Mouse (Mus musculus) mature B cell (primary cell): Measurements from ENCODE around the gene Tcirg1.

Source experiments
- in situ Hi-C: fragments of 300-500 bp; cut with MboI; formaldehyde crosslinking; loops from 2 replicates; pipeline ENCODE4 v1.14.3; 2019

Tcirg1 gene

DNA sequence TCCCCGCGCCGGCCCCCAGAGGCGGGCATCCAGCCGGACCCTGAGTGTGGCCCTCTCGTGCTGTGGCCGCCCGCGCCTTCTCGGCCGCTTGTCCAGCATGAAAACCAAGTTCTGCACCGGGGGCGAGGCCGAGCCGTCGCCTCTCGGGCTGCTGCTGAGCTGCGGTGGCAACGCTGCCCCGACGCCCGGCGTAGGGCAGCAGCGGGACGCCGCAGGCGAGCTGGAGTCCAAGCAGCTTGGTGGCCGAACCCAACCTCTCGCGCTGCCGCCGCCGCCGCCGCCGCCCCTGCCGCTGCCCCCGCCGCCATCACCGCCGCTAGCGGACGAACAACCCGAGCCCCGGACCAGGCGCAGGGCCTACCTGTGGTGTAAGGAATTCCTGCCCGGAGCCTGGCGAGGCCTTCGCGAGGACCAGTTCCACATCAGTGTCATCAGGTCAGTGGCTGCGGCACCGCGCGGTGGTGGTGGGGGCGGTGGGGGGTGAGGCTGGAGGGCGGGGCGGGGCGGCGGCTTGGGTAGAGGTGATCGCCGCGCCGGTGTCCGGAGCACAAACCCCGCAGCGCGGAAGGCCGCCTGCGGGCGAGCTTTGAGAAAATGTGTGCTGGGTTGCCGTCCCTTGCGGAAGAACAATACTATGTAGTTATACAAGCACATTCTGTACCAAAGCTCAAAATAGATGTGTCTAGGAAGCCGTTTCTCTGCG, 54.8 kb downstream of the Tcirg1 start:
- in situ Hi-C loops = no loop called here

DNA sequence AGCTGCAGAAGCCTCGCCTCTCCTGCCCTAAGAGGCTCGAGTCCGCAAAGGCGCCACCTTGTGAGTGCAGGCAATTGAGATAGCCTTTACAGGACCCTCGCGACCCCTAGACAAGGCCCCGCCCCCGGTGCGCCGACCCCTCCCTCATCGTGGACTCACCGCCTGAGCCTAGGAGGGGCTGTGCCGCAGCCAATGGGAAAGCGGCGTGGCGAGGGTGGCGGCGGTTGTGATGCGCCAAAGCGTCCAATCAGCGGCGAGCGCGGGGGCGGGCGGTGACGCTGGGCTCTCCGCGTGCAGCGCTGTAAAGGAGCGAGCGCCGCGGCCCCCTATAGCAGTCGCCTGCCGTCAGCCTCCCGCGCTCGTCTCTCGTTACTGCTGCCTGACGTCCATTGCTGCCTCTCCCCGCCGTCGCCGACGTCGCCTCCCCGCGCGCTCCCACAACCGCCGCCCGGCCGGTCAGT, 55.4 kb downstream of the Tcirg1 start, which contains the start of gene Chka:
Gene Chka (plus strand): TSS at position 272 of the 461 bp plus-strand sequence.
- in situ Hi-C loops = no loop called here

DNA sequence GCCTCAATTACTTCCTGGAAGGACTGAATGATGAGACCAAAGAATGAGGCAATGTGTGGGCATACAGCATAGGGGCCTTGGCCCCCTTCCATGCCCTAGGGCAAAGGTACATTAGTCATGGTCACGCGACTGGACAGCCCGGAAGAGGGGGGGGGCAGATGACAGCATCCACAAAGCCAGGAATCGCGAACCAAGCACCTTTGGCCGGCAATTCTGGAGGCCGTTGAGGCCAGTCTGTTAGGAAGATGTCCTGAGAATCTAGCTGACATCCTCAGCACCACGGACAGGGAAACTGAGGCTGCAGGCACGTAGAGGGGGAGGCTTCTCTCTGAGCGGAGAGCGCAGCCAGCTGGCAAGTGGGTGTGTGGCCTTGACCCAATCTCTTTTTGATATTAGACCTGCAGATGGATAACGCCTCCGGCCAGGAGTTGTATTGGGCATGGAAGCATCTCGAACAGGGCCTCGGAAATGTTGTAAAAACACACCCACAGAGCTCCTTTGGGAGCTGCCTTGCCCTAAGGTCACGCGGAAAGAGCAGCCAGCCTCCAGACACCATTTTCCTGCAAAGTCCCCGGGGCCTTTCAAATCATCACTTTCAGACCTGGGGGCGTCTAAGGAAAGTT, 56.0 kb downstream of the Tcirg1 start:
- in situ Hi-C loops = no loop called here

DNA sequence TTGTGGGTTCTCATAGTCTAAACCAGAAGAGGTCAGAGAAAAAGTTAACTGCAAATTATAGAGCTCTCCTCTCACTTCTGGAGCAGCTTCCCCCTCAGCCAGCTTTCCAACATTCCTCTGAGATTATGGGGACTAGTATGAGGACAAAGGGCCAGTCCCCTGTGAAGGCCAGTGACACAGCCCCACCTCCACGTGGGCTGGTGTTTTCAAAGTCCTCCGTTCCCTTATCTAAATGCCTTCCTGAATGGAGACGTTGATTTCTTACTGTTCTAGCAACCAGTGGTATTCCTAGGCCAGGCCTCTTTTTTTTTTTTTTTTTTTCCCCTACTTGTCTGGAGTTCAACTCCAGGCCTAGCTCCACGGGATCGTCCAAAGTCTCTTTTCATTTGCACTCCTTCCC, 56.9 kb downstream of the Tcirg1 start:
- in situ Hi-C loops = no loop called here

DNA sequence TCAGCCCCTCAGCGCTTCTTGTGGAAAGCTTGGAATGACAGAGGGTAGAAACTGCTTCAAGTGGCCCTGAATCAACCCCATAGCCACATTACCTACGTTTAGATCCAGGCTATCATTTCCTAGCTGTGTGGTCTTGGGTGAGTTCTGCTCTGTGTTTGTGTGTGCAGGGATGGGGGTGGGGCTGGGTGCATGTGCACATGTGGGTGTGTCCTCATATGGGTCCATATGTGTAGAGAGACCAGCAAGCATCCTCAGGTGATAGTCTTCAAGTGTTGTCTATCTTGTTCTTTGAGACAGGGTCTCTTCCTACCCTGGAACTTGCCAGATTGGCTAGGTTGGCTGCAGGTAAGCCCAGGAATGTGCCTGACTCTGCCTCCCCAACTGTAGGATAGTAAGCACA, 57.7 kb downstream of the Tcirg1 start:
- in situ Hi-C loops = no loop called here

DNA sequence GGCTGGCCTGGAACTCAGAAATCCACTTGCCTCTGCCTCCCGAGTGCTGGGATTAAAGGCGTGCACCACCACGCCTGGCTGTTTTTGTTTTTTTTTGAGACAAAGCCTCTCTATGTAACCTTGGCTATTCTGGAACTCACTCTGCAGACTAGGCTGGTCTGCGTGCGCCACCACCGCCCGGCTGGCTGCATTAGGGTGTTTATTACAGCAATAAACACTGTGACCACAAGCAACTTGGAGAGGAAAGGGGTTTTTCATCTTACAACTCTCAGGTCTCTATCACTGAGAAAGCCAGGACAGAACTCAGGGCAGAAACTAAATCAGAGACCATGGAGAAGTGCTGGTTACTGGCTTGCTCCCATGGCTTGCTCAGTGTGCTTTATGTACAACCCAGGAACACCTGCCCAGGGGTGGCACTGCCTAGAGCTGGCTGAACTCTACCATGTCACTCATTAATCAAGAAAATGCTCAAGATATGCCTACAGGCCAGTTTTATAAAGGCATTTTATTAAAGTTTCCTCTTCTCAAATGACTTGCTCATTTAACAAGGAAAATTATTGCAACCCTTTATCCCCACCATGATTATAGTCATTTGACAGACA, 58.6 kb downstream of the Tcirg1 start:
- in situ Hi-C loops = no loop called here

DNA sequence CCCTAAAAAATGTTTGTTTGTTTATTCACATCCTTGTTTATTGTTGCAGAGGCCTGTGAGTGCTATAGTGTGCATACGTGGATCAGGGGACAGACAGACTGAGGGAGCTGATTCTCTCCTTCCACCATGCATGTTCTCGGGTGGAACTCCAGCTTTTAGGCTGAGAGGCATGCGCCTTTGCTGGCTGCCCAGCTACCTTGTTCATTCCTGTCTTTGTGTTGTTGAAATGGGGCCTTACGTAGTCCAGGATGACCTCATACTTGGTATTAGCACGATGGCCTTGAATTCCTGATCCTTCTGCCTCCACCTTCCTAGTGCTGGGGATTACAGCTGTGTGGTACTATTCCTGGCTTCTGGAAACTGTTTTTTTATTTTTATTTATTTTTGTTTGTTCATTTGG, 59.2 kb downstream of the Tcirg1 start:
- in situ Hi-C loops = no loop called here

DNA sequence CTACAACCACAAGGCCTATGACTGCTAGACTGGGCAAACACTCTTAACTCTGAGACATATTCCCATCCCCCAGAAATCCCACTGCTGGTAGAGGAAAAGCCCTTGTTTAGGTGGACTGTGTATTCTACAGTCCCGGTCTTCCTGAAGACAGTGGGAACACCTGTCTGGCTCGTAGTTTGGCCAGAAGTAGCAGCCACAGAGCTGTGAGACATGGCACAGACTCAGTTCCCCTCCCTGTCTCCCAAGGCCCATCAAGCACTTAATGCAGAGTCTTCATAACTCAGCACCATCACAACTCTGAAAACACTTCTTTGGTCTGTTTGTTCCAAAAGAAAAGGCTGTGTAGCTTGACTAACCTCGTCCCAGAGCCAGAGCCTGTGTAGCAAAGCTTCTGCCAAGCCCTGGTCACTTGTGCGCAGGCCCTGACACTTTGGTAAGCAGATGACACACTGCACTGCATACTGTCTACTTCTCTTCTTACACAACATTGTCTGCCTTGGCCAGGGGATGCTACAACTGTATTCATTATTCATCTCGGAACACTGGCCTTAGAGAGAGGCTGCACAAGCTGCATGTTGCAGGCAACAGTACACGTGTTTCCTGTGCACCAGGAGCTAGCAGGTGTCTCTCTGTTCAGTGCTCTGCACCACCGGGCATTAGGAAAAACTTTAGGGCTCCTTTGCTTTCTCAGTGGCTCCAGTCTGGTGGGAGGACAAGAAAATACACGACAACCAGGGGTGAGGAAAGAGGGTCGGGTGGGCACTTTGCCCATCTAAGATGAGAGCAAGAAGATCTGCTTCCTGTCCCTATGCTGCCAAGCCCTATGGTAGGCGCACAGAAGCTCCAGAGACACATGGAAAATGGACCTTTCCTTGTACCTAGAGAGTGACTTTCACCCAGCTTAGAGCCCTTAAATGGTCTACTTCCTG, 60.0 kb downstream of the Tcirg1 start:
- in situ Hi-C loops = no loop called here
